Mouse (Mus musculus) kidney, embryonic 16.5 days (tissue): Measurements from ENCODE around the gene Nop10. TPM values are rescaled to one million over a fixed set of nuclear protein-coding genes. Genes with fewer than 3 reads are reported as not detected.

ENCODE experiments used
- ATAC-seq: fragments of 200-750 bp; cut with Nextera tagmentation; 2 replicates; pipeline ENCODE4 v1.8.0; 2017; ENCODE audit warnings: moderate TSS enrichment; ENCODE audit not compliant: low FRiP score, low TSS enrichment
- H3K27ac ChIP-seq: fragments of 300-500 bp; sonication (generic); 2 replicates; pipeline ENCODE4 v1.5.1; 2014; ENCODE audit warnings: low read length
- H3K27me3 ChIP-seq: fragments of 300-500 bp; sonication (generic); 2 replicates; pipeline ENCODE4 v1.6.1; 2014; ENCODE audit warnings: low read length, control low read depth, mixed read lengths; ENCODE audit not compliant: insufficient read depth
- H3K36me3 ChIP-seq: fragments of 300-500 bp; sonication (generic); 2 replicates; pipeline ENCODE4 v1.6.1; 2014; ENCODE audit warnings: low read length, control low read depth, mixed read lengths; ENCODE audit not compliant: insufficient read depth
- H3K4me1 ChIP-seq: fragments of 300-500 bp; sonication (generic); 2 replicates; pipeline ENCODE4 v1.6.1; 2014; ENCODE audit warnings: low read length, control low read depth, mixed read lengths; ENCODE audit not compliant: insufficient read depth
- H3K4me2 ChIP-seq: fragments of 300-500 bp; sonication (generic); replicated peaks from 2 replicates; pipeline ENCODE4 v1.6.1; 2014; ENCODE audit warnings: low read depth, low read length
- H3K4me3 ChIP-seq: fragments of 300-500 bp; sonication (generic); 2 replicates; pipeline ENCODE4 v1.5.1; 2014; ENCODE audit warnings: mild to moderate bottlenecking, low read length
- H3K9ac ChIP-seq: fragments of 300-500 bp; sonication (generic); replicated peaks from 2 replicates; pipeline ENCODE4 v1.6.1; 2014; ENCODE audit warnings: low read length
- H3K9me3 ChIP-seq: fragments of 300-500 bp; sonication (generic); 2 replicates; pipeline ENCODE4 v1.6.1; 2016; ENCODE audit warnings: low read length, control low read depth
- WGBS: fragments of 180-500 bp; shearing (Covaris S2); extraction: QIAGEN DNeasy Blood & Tissue Kit; methylation state at CpG from one replicate; pipeline ENCODE4 v1.1.7; 2014; 5-methylcytosine and 5-hydroxymethylcytosine counted together
- polyA plus RNA-seq: library from polyadenylated mRNA; unstranded; fragments of >200 nt; fragmentation: Nextera tagmentation; extraction: Ambion mirVana; gene quantifications from 2 replicates; pipeline ENCODE4 v1.2.1, GENCODE M21; 2015

Gene Nop10
- polyA plus RNA-seq, 1 experiment from 2014 or later: 243 TPM

DNA sequence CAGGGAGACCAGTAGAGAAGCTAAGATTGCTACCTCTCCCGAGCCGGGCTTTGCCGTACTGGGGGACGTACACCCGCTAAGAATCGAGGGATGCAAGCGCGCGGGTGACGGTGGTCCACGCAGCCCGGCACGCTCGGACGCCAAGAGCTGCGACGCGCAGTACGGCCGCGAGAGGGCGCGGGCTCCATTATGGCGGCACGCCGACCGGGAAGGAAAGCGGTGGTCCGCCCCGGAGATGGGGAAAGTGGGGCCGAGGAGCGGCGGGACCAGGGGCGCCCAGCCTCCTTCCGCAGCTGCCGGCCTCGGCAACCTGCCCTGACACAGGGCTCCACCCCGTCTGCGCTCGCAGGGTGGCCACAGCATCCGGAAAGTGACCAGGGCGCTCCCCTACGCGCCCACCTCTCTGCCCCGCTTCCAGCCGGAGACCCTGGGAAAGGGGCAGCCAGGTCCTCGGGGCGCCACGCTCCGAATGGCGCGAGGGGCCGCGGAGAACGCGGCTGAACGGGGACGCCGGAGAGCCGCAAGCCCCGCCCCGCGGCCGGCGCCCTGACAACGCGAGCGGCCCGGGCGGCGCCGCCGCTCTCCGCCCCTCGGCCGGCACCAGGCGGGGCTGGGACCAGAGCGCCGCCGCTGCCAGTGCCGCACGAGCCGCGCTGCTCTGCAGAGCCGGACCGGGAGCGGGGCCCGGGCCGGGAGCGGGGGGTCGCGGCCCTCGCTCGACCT lies 22.4 kb upstream of the Nop10 start, which contains the start of gene Lpcat4:
TSS of gene Lpcat4 (plus strand) at position 257 of the 723 bp plus-strand sequence.
- Histone ChIP-seq H3K27ac (peak within 1 kb of the TSS; percentile 94), H3K4me3 (peak within 1 kb of the TSS; percentile 83)
- peak; percentile 92 for ATAC-seq

DNA sequence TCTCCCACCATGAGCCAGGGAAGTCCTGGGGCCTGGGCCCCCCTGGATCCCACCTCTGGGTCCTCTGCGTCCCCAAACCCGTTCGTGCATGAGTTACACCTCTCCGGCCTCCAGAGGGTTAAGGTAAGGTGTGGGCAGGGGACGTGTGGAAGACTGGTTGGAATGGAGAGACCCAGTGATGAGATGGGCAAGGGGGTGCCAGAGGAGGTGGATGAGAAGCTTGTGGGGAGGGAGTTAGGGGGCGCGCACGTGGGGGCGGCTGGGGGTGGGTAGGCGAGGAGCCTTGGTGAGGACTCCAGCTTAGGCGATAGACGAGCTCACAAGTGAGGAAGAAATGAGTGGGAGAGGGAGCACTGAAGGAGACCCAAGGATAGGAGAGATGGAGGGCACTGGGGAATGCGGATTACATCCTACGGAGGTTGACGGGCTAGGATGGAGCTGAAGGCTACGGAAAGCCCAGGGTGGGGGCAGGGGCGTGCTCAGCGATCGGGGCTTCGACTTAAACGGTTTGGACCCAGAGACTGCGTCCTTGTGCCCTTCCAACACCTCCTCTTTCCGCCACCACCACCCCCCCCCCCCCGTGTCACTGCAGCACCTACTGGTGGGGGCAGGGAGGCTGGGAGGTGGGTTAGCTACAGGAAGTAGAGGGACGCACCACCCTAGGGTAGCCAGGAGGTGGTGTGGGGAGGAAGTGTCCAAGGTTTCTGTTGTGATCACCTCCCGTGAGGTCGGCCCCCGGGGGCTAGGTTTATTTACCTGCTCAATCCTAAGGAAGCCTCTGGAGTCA lies 21.6 kb upstream of the Nop10 start:
- peak overlapping the region; percentile 96 for H3K4me2 ChIP-seq
- peak overlapping the region; percentile 87 for H3K9ac ChIP-seq
- H3K9me3 ChIP-seq: no peaks in the 10 kb centered on the region
- WGBS: 2% methylated on average over 25 of the region's 28 CpGs
- H3K4me1 ChIP-seq: peaks cover 34% of the 10 kb centered on the region
- peak overlapping the region; percentile 83 for H3K4me3 ChIP-seq
- peak overlapping the region; percentile 94 for H3K27ac ChIP-seq
- peaks cover 3% of the 10 kb centered on the region; the same call in 1 of the 2 replicates for H3K36me3 ChIP-seq
- peak; percentile 46; the same call in 1 of the 2 replicates for ATAC-seq
- H3K27me3 ChIP-seq: no peaks in the 10 kb centered on the region

More for the DNA sequence above, 22.4 kb upstream of the Nop10 start, which contains the start of gene Lpcat4:
- WGBS: under 1% methylated on average over 65 of the region's 94 CpGs
- peak within 1 kb of the TSS; percentile 96 for H3K4me2 ChIP-seq
- H3K9me3 ChIP-seq: no peaks in the 10 kb centered on the region
- no peaks in the 10 kb centered on the region for H3K27me3 ChIP-seq
- H3K36me3 ChIP-seq: peaks cover 3% of the 10 kb centered on the region; the same call in 1 of the 2 replicates
- peak within 1 kb of the TSS; percentile 87 for H3K9ac ChIP-seq
- peaks cover 34% of the 10 kb centered on the region for H3K4me1 ChIP-seq

DNA sequence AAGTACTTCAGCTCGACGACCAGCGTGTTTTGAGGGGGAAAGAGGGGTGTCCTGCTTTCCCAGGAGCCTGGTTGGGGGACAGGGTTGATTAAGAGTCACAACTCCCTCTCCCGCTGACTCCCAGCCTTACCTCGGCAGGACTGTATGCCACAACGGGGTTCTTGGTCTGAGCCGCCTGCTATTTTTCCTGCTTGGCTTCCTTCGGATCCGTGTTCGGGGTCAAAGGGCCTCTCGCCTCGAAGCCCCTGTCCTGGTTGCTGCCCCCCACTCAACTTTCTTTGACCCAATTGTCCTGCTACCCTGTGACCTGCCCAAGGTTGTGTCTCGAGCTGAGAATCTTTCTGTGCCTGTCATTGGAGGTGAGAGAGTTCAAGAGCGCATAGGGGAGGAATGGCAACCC lies 19.9 kb upstream of the Nop10 start:
- H3K4me3 ChIP-seq: no peak overlapping the region
- no peak overlapping the region for H3K27ac ChIP-seq
- H3K4me1 ChIP-seq: peaks cover 34% of the 10 kb centered on the region
- H3K9me3 ChIP-seq: no peaks in the 10 kb centered on the region
- no peak overlapping the region for H3K9ac ChIP-seq
- no peak overlapping the region for H3K4me2 ChIP-seq
- ATAC-seq: no peak
- H3K36me3 ChIP-seq: peaks cover 3% of the 10 kb centered on the region; the same call in 1 of the 2 replicates
- H3K27me3 ChIP-seq: no peaks in the 10 kb centered on the region
- 58% methylated on average over 14 of the region's 14 CpGs for WGBS

DNA sequence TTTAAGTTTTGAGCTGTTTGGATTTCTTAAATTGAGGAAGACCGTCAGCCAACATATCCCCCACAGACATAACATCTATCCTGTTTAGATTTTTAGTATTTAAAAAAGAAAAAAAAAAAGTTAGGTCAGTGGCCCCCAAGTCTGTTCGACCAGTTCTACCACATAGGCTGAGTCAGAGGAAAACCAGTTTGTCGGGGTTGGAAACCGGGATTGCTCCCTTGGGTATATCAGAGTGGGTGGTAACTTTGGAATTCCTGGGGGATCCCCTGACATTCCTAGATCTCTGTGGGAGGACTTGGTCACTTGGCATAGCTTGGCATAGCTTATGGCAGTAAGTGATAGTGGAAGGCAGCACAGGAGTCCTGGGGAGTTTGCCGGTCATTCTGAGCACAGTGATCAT lies 16.4 kb upstream of the Nop10 start:
- 76% methylated on average over 5 of the region's 5 CpGs for WGBS
- Histone ChIP-seq H3K36me3 (peaks cover 3% of the 10 kb centered on the region; the same call in 1 of the 2 replicates), H3K9ac (no peak overlapping the region), H3K4me1 (peaks cover 22% of the 10 kb centered on the region), H3K4me3 (no peak overlapping the region), H3K4me2 (no peak overlapping the region), H3K27ac (no peak overlapping the region), H3K27me3 (no peaks in the 10 kb centered on the region), H3K9me3 (no peaks in the 10 kb centered on the region)
- ATAC-seq: no peak

DNA sequence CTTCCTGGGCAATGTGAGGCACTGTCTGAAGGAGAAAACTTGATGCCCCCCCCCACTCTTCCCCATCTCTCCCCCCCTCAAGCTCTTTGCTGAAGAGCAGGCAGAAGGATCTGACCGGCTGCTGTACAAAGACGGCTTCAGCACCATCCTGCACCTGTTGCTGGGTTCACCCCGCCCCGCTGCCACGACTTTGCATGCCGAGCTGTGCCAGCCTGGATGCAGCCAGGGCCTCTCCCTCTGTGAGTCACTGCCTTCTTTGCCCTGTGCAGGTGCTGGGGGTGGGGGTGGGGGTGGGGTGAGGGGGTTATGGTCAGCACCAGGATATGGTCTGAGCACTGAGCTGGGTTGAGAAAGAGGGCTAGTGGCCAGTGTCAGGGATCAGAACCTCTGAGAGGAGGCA lies 15.5 kb upstream of the Nop10 start:
- WGBS: 82% methylated on average over 6 of the region's 6 CpGs
- Histone ChIP-seq H3K36me3 (peaks cover 3% of the 10 kb centered on the region; the same call in 1 of the 2 replicates), H3K4me2 (no peak overlapping the region), H3K4me1 (peaks cover 15% of the 10 kb centered on the region), H3K9me3 (no peaks in the 10 kb centered on the region), H3K27me3 (no peaks in the 10 kb centered on the region), H3K4me3 (no peak overlapping the region), H3K27ac (no peak overlapping the region), H3K9ac (no peak overlapping the region)
- ATAC-seq: no peak

DNA sequence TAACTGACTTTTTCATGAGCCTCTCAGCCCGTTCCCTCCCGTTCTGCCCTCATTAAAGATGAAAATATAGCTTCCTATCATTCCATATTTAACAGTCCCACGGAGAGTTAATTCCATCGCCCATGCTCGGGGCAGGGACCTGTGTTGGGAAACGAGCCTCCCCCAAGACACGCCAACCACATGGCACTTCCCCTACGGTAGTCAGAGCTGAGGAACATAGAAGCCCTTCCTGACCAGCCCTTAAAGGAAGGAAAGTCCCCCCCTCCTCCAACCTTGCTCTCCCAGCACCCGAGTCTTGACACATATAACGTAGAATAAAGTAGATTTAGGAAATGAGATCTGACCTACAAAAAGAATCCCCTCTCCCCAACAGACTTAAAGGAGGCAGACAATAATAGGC lies 14.4 kb upstream of the Nop10 start:
- H3K4me3 ChIP-seq: no peak overlapping the region
- H3K27ac ChIP-seq: no peak overlapping the region
- ATAC-seq: no peak
- no peak overlapping the region for H3K4me2 ChIP-seq
- WGBS: 76% methylated on average over 10 of the region's 10 CpGs
- H3K9me3 ChIP-seq: no peaks in the 10 kb centered on the region
- H3K4me1 ChIP-seq: peaks cover 10% of the 10 kb centered on the region
- no peaks in the 10 kb centered on the region for H3K27me3 ChIP-seq
- H3K36me3 ChIP-seq: peaks cover 3% of the 10 kb centered on the region; the same call in 1 of the 2 replicates
- H3K9ac ChIP-seq: no peak overlapping the region

DNA sequence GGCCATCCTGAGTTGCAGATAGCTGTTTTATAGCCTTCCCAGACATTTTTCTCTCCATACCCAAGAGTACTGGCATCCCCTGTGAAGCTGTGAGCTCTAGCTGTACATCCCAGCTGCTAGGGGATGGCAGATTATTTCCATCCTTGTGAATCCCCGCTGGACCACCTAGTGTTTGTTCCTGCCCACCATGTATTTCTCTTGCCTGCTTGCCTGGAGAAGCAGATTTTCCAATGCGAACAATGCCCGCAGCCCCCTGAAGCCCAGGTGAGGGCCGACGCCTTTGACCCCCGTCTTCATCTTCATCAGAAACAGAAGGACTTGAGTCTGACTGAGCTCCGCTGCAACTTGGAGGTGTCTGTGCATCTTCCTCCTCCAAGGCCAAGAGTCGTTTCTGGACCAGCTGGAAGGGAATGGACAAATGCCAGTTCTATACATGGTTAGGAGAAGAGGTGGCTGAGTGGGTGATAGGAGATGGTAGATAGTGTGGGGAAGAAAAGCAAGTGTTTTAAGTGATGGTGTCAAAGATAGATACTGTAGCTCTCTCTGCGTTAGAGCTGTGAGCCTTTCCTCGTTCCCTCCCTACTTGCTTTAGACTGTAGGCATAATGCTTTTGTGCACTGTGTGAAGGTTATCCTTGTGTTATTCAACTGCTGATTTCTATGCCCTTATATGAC lies 11.8 kb upstream of the Nop10 start:
- Histone ChIP-seq H3K4me2 (no peak overlapping the region), H3K9me3 (no peaks in the 10 kb centered on the region), H3K36me3 (no peaks in the 10 kb centered on the region), H3K27me3 (no peaks in the 10 kb centered on the region), H3K27ac (no peak overlapping the region), H3K4me3 (no peak overlapping the region), H3K9ac (no peak overlapping the region), H3K4me1 (no peaks in the 10 kb centered on the region; the same call in 1 of the 2 replicates)
- no peak for ATAC-seq
- WGBS: 92% methylated on average over 10 of the region's 10 CpGs

DNA sequence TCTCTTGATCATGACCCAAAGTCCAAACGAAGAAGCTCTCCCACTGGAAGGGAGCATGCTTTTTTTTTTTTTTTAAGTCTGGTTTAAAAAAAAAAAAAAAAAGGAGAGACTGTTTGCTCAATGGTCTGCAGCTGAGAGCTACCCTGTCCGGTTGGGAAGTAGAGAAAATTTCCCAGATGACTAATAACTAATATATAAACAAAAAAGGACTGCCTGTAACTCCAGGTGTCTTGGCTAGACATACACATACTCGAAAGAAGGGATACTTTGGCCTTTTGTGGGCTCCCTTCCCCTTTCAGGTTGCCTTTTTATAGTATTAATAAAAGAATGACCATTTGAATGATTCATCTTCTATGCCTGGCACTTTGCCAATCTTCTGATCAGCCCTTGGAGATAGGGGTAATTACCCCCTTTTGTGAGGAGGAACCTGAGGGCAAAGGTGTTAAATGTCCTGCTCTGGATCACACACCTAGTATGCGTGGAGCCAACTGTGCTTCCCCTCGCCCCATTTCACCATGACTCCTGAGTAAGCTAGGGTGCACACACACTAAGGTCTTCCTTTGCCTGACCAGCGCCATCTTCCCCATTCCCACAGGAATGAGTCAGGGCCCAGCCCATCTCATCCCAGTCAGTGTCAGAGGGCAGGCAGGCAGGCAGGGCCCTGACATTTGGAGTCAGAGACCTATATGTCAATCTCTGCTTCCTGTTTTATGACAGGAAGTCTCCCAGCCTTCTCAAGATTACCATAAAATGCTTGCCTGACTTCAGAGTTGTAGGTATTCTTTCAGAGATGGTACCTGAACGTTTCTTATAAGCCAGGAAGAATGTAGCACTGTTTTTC lies 6.8 kb upstream of the Nop10 start:
- no peak overlapping the region for H3K4me2 ChIP-seq
- H3K9me3 ChIP-seq: no peaks in the 10 kb centered on the region
- H3K4me3 ChIP-seq: no peak overlapping the region
- no peak overlapping the region for H3K9ac ChIP-seq
- 60% methylated on average over 7 of the region's 7 CpGs for WGBS
- no peaks in the 10 kb centered on the region for H3K27me3 ChIP-seq
- ATAC-seq: no peak
- no peaks in the 10 kb centered on the region for H3K36me3 ChIP-seq
- H3K4me1 ChIP-seq: no peaks in the 10 kb centered on the region; the same call in 1 of the 2 replicates
- H3K27ac ChIP-seq: no peak overlapping the region
